Mouse (Mus musculus) ovary, postnatal 36 days (tissue): Measurements from ENCODE around the gene Zcchc4.

Source experiments
- DNase-seq: peaks from one replicate; pipeline ENCODE4 v3.0.0; 2022; ENCODE audit warnings: low spot score, mixed read lengths

Gene Zcchc4

GRCm38 (mm10) chr5:52794109-52794508 lies 18.9 kb downstream of the Zcchc4 start:
- no peak for DNase-seq

DNA sequence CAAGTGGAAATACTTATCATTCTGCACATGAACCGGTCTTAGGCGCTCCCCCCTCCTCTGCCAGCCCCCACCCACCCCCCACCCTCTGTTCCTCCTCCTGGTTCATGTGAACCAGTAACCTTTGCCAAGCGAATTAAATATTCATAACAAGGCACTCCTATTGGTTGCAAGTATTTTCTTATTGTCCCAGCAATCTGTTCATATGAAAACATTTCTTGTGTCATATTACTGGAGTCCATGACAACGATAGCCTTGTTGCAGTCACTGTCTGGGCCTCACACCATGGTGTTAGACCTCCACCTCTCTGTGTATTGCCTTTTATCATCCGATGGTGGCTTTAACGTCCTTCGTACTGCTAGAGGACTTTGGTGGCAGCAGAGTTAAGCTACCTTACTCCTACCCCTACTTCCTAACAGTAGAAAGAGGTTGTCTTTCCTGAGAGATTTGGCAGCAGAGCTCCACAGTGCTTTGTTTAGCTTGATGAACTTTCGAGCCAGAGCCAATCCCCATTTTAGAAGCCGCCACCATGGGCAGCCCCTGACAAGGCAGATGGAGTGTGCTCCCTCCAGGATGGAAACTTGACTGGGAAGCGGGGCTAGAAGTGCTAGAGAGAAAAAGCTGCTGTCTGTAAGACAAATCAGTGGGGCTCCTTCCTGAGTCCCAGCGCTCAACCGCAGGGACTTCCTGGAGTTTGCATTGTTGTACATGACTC lies 24.2 kb downstream of the Zcchc4 start:
- DNase-seq: no peak

- DNase-seq: no peak
These were observed 30.6 kb downstream of the Zcchc4 start for GRCm38 (mm10) chr5:52805801-52806200.

DNA sequence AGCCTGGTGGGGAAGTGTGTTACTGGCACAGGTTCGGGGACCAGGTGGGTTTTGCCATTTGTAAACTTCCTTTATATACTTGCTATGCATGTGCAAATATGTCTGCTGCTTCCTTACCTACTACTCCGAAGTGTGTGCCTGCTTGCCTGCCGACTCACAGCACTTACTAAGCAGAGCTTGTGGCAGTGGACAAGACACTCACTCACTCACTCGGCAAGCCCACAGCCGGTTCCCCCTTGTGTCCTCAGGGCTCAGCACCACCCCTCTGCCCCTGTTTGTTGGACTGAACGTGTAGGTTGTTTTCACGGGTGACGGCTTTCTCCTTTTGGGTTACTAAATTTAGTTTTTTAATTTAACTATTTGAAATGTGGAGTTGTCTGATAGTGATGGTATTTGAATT lies 31.1 kb downstream of the Zcchc4 start:
- no peak for DNase-seq

DNA sequence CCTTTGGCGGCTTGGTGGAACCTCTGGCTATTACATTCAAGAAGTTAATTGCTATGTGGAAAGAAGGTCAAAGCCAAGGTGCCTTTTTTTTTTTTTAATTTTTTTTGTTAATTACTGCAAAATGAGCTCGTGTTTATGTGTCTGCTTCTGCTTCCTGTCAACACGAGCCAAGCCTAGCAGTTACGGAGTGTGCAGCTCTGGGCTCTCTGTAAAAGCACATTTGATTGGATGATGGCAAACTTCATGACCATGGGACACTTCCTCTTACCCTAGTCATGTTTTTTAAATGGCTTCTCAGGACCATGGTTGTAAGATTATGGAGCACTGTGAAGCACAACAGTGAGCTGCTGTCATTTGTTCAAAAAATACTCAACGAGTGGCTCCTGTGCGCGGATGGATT lies 31.8 kb downstream of the Zcchc4 start:
- DNase-seq: no peak

DNA sequence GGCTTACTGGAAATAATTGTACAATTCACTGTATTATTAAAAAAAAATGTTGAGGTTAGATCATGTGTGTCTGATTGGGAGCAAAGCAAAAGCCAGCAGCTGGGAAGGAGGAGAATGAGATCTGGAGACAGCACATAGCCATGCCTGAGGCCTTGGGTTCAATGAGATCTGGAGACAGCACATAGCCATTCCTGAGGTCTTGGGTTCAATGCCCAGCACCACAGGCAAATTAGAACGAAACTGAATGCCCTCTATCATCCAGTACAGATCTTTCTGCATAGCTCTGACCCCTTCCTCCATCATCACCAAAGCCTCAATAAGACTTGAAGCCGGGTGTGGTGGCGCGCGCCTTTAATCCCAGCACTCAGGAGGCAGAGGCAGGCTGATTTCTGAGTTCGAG lies 35.2 kb downstream of the Zcchc4 start:
- DNase-seq: no peak

DNA sequence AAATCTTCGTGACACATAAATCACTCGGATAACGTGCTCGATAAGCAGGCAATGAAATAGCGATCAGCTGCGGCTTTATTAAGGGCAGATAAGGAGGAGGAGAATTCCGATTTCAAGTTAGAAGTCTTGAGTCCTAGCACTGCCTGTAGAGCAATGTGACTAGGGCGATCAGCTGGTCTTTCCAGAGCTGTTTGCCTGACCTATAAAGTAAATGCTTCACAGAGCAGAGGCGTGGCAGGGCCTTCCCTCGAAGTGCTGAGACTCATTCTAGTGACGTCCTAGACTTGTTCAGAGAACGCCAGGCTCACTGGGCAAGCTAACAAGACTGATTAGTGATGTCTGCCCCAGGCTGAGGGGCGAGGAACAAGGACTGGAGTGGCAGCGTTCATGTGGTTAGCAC lies 35.8 kb downstream of the Zcchc4 start:
- no peak for DNase-seq

- no peak for DNase-seq
These were observed 37.2 kb downstream of the Zcchc4 start for GRCm38 (mm10) chr5:52812456-52812855.

GRCm38 (mm10) chr5:52813312-52813711 lies 38.1 kb downstream of the Zcchc4 start:
- DNase-seq: no peak

DNA sequence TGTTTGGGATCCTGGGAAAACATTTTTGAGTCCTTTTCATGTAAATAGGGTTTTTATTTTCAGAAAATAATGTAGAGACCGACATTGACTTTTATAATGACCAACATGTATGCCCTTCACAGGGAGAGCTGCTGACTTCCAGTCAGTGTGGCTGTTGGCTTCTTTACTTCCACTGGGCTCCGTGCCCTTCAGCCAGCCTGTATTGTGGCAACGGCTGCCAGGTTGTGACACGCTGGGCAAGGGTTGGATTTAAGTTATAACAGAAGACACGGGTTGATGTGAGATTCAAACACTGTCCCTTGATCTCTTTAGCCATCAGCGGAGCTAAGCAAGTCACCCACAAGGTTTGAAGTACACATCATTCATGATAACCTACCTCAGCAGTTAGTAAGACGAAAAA lies 43.5 kb downstream of the Zcchc4 start:
- DNase-seq: no peak

- no peak for DNase-seq
These were observed 46.5 kb downstream of the Zcchc4 start for GRCm38 (mm10) chr5:52821691-52822090.

DNA sequence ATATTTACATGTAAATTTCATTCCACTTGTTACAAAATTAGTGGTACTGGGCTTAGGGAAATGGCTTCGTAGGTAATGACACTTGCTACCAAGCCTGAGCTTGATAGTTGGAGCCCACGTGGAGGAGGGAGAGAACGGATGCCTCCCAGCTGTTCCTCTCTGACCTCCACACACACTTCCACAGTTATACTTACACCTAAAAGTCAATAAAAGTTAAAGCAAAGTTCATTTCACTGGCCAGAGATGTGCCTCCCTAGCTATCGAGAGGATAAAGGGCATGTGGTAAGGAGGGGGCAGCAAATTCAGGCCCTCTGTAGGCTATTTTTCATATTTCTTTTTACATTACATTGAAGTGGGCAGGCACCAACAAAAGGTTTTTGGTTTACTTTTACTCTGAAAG lies 52.7 kb downstream of the Zcchc4 start:
- DNase-seq: no peak

GRCm38 (mm10) chr5:52833005-52833404 lies 57.8 kb downstream of the Zcchc4 start:
- DNase-seq: no peak

GRCm38 (mm10) chr5:52833761-52834274 lies 58.6 kb downstream of the Zcchc4 start, which contains the start of gene Anapc4:
Gene Anapc4, plus strand, starts transcription at chr5:52834012.
- peak; percentile 100 for DNase-seq

DNA sequence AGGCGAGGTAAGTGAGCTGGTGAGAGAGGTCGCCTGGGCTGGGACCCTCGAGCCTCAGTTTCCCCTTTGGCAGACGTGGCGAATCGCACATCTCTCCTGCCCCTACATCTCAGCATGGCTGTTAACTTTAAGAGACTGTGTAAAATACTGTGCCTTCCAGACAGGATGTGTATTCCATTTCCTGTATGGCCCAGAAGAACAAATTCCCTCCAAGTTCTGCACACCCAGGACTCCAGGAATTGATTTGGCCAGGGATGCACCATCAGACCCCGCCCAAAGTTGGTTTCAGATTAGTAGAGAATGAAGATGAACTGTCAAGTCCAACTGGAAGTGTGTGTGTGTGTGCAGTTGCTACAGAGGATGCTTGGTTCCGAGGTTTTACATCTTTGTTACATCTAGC lies 59.2 kb downstream of the Zcchc4 start:
- DNase-seq: no peak

DNA sequence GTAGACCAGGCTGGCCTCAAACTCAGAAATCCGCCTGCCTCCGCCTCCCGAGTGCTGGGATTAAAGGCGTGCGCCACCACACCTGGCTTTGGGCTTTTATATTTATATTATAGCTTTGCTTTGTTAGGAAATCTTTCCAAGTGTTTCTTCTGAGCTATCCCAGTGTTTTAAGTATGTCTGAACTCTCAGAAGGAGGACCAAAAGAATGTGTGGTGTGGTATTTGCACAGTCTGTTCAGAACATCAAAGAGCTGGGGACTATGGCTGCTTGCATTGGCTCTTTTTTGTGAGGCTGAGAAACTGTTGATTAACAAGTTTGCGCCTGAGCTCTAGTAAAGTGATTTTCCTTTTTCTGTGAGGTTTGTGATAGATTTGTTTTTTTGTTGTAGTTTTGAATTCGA lies 69.1 kb downstream of the Zcchc4 start:
- DNase-seq: no peak

GRCm38 (mm10) chr5:52855727-52856126 lies 80.5 kb downstream of the Zcchc4 start:
- DNase-seq: no peak

- no peak for DNase-seq
These were observed 89.2 kb downstream of the Zcchc4 start for GRCm38 (mm10) chr5:52864446-52864845.

GRCm38 (mm10) chr5:52865825-52866224 lies 90.6 kb downstream of the Zcchc4 start:
- peak; percentile 64 for DNase-seq

GRCm38 (mm10) chr5:52866361-52867155 lies 91.3 kb downstream of the Zcchc4 start:
- DNase-seq: no peak

DNA sequence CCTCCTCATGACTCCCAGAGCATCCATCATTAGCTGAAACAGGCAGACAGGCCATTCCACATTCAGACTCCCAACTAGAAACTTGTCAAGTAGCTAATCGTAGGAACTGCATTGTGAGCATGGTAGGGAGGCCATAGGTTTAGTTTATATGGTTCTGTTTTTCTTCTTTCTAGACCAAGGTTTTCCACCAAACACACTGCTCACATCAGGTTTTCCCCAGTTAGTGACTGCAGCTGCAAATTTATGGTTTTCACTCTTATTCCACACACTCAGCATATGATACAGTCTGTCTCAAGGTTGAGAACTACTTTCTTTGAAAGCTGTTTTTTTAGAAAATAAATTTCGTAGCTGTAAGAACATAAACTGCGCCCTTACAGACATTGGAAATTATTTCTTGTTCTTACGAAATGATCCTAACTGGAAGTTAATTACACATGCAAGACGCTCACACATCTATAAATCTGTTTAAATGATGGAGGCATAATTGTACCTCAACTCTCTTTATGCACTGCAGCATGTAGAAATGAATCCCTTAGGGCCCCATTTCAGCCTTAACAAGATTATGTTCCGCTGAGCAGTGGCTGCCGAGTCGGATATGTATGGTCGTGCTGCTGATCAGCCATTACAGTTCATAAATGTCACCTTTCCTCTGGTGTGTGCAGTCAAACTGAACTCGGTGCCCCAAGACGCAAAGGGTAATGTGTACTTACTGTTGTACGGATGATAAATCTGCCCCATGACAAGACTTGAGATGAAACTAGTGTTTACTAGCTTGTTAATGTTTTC lies 93.9 kb downstream of the Zcchc4 start:
- DNase-seq: no peak

DNA sequence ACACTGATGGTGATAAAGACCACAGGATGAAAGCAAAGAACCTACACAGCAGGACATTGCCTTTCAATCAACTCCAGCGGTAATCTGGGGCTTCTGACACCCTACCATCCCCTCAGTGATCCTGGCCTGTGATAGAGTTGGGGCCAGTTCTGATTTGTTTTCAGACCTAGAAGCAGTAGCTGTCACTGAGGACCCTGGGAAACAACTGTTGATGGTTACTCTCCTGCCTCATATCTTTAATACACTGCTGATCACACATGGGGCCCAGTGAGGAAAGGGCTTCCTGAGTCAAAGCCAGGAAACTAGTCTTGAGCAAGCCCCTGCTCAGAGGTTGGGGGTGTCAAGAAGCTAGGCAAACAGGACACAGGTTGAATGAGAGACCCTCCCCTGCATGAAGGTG lies 96.3 kb downstream of the Zcchc4 start:
- no peak for DNase-seq

DNA sequence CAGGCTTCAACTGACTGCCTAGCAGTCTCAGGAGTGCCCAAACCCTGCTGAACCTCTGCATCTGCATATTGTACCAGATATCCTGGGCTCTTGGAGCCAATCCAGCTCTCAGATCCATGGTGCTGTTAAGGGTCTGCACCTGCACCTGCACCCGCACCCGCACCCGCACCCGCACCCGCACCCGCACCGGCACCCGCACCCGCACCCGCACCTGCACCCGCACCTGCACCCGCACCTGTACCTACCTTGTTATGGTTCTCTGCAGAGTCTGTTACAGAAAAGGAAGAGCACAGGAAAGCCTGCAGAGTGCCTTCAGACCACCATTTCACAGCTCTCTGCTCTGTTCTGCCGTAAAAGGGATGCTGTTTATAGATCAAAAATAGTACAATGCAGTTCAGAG lies 96.8 kb downstream of the Zcchc4 start:
- DNase-seq: no peak
